Mouse (Mus musculus) brain, embryonic 14.5 days (tissue): Measurements from ENCODE around the gene C2cd6. TPM values are rescaled to one million over a fixed set of nuclear protein-coding genes. Genes with fewer than 3 reads are reported as not detected.

ENCODE experiments used
- DNase-seq: peaks from one replicate; pipeline ENCODE4 v3.0.0-alpha.2; 2011; ENCODE audit warnings: low read depth
- CTCF ChIP-seq: fragments of 200-500 bp; IDR thresholded peaks from 2 replicates; pipeline ENCODE4 v1.5.1; 2012; ENCODE audit warnings: inconsistent platforms, mild to moderate bottlenecking, moderate library complexity, borderline replicate concordance; ENCODE audit not compliant: insufficient read depth, insufficient read length; ENCODE audit errors: extremely low read depth
- POLR2A ChIP-seq: fragments of 200-500 bp; IDR thresholded peaks from 2 replicates; pipeline ENCODE4 v1.6.1; 2012; ENCODE audit warnings: mild to moderate bottlenecking, inconsistent platforms, borderline replicate concordance; ENCODE audit not compliant: poor library complexity, insufficient read depth, insufficient read length, severe bottlenecking; ENCODE audit errors: extremely low read depth
- polyA plus RNA-seq: library from polyadenylated mRNA; depleted of rRNA; stranded (reverse); fragments of >200 nt; gene quantifications from 2 replicates; pipeline ENCODE4 v1.2.3, GENCODE M21; 2012; rRNA removed

Gene C2cd6
- polyA plus RNA-seq, 1 experiment = 0.03 TPM

DNA sequence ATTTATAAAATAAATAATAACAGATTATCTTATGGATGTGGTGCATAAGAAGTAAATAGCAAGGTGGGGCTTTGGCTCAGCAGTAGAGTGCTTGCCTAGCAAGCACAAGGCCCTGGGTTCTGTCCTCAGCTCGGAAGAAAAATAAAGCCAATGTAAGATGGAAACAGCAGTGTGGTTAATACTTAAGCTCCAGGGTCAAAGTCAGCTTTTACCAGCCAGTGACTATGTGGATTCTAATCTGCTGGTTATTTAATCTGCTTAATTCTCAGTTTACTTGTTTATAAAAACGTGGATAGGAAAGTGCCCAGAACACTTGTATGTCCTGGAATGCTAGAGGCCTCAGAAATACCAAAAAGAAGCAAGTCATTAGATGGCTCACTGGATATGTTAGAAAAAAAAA is 37.7 kb downstream of the C2cd6 start:
- no peak for TF ChIP-seq POLR2A
- TF ChIP-seq CTCF = no peak
- no peak for DNase-seq

DNA sequence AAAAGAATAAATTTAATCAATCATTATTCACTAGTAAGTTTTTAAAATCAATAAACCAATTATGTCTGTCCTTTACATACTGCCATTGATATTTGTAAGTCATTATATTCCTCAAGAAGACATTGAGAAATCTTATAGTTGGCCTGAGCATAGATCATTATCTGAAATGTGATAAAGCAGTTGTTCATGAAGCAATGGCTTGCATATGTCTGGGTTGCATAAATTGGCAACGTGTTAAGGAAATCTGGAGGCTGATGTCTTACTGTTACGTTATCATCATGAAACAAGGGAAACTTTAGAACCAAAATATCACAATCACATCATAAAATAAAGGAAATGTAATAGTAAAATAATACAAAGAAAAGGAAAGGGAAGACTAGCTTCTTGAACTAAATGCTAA is 43.4 kb downstream of the C2cd6 start:
- TF ChIP-seq POLR2A (no peak), CTCF (no peak)
- DNase-seq = no peak

DNA sequence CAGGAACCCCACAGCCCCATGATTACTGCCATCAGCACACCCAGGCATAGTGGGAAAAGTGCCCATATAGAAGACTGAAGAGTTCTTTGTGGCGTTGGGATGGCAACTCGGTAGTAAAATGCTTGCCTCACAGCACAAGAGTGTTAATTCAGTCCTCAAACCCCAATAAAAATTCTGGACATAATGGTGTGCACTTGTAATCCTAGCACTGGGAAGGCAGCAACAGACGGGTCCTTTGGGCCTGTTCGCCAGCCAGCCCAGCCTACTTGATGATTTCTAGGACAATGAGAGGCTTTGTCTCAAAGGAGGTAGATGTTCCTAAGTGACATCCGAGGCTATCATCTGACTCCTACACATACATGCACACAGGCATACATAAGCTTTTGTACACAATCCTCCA is 57.0 kb downstream of the C2cd6 start:
- peak; percentile 15 for DNase-seq

GRCm38 (mm10) chr1:59021556-59021955 is 73.1 kb downstream of the C2cd6 start:
- TF ChIP-seq CTCF = no peak
- no peak for TF ChIP-seq POLR2A
- DNase-seq = no peak

More for the DNA sequence above, 57.0 kb downstream of the C2cd6 start:
- TF ChIP-seq POLR2A (no peak), CTCF (no peak)

DNA sequence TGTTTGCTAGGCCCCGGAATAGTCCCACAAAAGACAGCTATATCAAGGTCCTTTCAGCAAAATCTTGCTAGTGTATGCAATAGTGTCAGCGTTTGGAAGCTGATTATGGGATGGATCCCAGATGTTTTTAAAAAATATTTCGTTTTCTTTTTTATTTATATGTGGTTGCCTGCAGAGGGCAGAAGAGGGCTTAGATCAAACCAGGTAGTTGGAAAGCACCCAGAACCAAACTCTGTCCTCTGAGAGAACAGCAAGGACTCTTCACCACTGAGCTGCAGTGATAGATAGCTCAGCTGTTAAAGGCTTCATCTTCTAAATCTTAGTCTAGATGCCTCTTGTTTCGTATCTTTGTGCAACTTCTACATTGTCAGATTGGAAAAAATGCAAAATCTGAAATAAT is 85.5 kb downstream of the C2cd6 start:
- DNase-seq = peak; percentile 46
- TF ChIP-seq POLR2A (no peak), CTCF (peak; percentile 21; the same call in 1 of the 2 replicates)

Other genes starting within 250 kb of the C2cd6 start
- gene Trak2, start 121.5 kb downstream of the C2cd6 start, polyA plus RNA-seq = 19.2 and 26.4 TPM in 2 replicates
- 43.0 and 45.4 TPM in 2 replicates for gene Stradb, start 121.4 kb downstream of the C2cd6 start, polyA plus RNA-seq
- gene Tmem237, start 25.5 kb upstream of the C2cd6 start, polyA plus RNA-seq = 30.8 and 34.0 TPM in 2 replicates
- gene Mpp4, start 68.5 kb upstream of the C2cd6 start, polyA plus RNA-seq = 2.2 and 3.0 TPM in 2 replicates
- gene Als2, start 142.3 kb upstream of the C2cd6 start, polyA plus RNA-seq = 13.6 and 20.4 TPM in 2 replicates
- gene Cdk15, start 162.0 kb upstream of the C2cd6 start, polyA plus RNA-seq = 0.30 and 0.41 TPM in 2 replicates